Mouse (Mus musculus) heart, adult 9 months (tissue): ENCODE results near the gene Pigv.

Source experiments
- DNase-seq, 2 experiments: peaks; one replicate each; pipeline ENCODE4 v3.0.0; 2022; ENCODE audit warnings: low spot score in 2 of 2

Gene Pigv

DNA sequence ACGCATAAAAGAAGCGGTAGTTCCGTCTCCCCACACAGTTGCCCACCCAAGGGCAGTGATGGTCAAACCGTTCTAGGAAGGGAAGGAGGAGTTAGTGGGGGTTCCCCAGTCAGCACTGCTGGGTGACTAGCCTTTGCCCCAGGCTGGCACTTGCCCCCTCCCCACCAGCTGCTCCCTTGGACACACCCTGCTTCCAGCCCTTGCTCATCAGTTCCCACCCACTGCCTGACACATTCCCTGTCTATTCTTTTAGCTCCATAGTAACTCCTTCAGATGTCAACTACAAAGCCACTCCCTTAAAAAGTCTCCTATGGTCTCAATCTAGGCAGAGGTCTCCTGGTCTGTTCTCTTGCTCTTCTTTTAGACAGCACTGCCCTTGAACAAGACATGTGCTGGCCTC is 58.6 kb downstream of the Pigv start:
- no peak for DNase-seq

DNA sequence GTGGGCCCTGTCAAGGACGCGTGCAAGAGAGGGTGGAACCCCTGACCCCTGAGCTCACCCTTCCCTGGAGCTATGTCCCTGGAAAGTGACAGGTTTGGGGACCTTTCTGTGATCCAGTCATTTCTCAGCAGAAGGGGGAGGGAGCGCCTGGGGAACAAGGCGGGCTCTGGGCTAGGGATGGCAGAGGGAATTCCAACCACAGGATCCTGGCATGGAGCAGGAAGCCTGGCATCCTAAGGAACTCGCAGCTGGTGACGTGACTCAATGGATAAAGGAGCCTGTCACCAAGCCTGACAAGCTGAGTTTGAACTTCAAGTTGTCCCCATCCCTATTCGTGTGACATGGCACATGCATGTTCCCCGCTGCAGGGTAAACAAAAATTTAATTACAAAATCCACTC is 59.4 kb downstream of the Pigv start:
- no peak for DNase-seq

DNA sequence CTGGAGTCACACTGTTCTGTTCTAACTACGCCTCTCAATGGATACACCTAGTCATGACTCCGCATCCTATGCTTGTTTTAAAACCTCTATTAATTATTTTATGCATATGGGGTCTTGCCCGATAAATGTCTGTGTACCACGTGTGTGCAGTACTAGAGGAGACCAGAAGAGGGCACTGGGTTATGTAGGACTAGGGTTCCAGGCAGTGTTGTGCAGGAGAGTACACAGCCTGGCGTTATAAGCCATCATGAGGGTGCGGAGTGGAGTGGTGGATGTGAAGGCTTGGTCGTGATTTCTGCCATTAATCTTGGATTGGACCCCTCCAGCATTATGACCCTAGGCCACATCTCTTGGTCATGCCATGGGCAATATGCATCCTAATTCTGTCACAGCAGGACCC is 60.0 kb downstream of the Pigv start:
- no peak for DNase-seq

DNA sequence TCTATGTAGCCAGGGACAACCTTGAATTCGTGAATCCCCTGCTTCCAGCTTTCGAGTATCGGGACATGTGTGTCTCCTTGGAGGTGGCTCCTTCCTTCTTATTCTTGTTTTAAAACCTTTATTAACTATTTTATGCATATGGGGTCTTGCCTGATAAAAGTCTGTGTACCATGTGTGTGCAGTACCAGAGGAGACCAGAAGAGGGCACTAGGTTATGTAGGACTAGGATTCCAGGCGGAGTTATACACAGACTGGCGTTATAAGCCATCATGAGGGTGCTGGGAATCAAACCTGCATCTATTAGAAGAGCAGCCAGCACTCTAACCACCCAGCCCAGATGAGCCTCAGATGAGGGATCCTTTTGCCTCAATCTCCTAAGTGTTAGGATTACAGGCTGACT is 60.6 kb downstream of the Pigv start:
- DNase-seq = no peak
